Mouse (Mus musculus) testis, adult 2 months (tissue): Measurements from ENCODE around the gene Sox1.

Source experiments
- CTCF ChIP-seq: fragments of 200-500 bp; IDR thresholded peaks from 2 replicates; pipeline ENCODE4 v1.5.1; 2012; ENCODE audit warnings: low read depth, mild to moderate bottlenecking, inconsistent platforms, low read length, moderate library complexity; ENCODE audit not compliant: control insufficient read depth, insufficient read depth, insufficient replicate concordance
- POLR2A ChIP-seq: fragments of 200-500 bp; IDR thresholded peaks from 2 replicates; pipeline ENCODE4 v1.6.1; 2012; ENCODE audit warnings: low read depth, mild to moderate bottlenecking, inconsistent platforms, low read length, moderate library complexity; ENCODE audit not compliant: control insufficient read depth

GRCm38 (mm10) chr8:12397346-12397925 is 2.3 kb downstream of the Sox1 start:
- no peak for TF ChIP-seq CTCF
- no peak for TF ChIP-seq POLR2A
